Mouse (Mus musculus) thymus, postnatal 25 days (tissue): Measurements from ENCODE around the gene Auh.

Source experiments
- DNase-seq: peaks from one replicate; pipeline ENCODE4 v3.0.0; 2022

Gene Auh

DNA sequence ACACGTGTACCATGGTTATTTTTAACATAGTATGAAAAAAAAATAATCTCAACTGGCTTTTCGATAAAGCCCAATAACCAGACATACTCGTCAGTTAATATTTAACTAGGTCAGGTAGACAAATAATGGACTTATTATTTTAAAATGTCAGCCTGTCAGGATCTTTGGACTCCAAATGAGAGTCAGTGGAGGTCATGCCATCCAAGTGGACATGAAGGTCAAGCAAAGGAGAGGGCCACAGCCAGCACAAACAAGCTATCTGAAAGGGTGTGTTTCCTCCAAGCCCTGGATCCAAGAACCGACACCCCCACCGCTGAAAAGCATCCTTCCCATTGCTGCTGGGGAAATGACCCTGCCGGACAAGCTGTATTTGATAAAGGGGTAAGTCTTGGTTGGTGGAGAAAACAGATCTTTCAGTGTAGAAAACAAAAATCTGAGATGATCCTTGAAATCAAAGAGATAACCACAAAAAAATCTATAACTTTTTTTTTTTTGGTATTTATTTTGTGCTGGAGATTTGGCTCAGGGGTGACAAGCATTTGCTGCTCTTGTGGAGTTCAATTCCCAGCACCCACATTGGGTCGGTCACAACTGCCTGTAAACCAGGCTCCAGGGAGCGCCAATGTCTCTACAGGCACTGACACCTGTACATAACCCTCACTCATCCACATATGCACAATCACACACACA is 96.9 kb downstream of the Auh start:
- no peak for DNase-seq

DNA sequence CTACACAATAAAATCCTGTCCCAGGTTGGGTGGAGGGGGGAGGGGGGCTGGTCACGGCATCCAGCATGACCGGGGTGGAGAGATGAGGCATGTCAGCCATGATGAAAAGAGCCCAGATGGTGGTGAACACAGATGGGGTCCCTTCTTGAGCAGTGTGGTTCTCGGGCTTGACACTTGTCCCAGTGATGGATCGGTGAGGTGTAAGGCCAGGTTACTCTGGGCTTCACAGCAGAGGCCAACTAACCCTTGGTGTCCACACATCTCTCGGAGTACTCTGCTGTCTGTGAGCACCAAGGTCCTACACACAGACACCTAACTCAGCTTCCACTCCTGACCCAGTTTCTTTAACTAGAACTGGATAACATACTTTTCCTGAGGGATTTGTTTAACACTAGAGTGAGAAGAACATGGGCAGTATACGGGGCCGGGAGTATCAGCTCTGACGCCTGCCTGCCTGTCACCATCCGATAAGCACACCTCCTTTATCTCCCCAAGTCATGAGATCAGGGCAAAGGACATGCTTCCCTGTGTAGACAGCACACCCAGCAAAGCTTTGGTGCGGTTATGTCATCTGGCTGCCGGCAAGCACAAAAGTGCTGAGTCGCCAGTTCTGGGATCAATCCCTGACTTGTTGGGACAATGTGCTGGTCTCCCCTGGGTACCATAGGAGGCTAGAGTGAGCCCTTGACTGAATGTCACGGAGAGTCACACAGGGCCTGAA is 98.3 kb downstream of the Auh start:
- DNase-seq: no peak

DNA sequence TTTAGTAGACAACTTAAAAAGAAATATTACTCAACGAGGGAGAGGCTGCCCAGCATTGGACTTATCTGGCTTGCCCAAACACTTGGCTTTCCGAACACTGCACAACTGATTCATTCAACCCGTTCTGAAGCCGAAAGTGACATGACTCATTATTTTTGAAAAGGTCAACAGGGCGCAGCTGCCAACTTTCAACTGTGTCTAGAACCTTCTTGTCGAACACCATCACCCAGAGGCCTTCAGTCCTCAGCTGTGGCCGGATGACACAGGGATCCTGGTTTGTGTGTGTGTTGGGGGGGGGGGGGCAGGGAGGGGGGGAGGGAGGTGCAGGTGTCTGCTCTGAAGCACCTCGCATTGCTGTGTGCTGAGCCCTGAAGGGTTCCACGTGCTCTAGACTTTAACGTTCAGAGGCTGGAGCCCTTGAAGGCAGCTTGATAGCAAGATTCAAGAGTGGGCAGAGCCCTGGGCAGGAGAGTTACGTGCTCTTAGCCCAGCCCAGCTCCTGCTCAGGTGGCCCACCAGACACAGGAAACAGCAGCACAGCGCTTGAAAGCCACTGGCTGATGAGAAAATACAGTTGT is 100.4 kb downstream of the Auh start:
- peak; percentile 44 for DNase-seq

DNA sequence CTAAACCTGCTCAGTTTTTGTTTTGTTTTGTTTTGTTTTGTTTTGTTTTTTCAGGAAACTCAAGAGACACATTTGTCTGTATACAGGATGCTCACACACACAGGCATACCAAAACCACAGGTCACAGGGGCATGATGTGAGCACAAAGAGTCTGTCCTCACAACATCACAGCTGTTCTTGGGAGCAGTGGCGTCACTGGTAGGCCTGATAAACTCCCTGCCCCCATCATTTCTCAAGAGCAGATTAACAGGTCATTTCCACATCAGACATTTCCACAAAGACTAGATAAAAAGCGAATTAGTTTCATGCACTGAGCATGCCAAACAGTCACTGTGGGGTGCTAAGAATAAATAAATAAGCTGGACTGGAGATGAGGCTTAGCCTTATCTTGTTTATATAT is 101.3 kb downstream of the Auh start:
- DNase-seq: no peak

DNA sequence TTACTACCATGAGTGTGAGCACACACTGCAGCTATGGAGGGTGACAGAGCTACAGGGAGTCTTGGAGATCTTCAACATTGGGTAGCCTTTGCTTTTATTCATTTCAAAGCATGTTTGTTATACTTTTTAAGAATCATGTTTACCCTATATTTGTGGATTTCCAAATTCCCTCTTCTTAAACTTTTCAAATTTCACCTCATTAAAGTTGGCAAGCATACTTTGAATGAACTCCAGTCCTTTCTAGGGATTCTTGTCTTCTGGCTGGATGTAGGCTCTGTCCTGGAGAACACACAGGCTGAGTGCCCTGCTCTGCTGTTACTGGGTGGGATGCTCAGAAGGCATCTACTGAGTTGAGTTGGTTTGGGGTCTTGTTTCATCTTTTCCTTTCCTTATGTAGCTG is 102.8 kb downstream of the Auh start:
- DNase-seq: no peak

DNA sequence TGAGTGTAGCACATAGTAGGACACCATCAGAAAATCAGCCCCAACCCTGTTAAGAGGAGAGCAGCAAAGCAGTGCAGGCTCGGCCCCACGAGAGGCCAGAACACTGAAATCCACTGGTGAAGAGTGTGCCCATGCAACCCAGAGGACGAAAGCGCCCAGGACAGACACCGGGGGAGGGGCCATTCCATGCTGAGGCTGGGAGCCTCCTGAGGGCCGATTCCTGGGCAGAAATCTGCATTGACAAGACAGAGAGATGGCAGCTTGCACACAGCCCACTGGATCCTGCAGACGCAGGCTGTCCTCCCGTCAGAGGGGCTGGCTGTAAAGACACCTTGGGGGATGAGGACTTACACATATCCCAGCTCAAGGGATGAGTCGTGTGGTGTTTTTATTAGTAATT is 104.7 kb downstream of the Auh start:
- DNase-seq: no peak

DNA sequence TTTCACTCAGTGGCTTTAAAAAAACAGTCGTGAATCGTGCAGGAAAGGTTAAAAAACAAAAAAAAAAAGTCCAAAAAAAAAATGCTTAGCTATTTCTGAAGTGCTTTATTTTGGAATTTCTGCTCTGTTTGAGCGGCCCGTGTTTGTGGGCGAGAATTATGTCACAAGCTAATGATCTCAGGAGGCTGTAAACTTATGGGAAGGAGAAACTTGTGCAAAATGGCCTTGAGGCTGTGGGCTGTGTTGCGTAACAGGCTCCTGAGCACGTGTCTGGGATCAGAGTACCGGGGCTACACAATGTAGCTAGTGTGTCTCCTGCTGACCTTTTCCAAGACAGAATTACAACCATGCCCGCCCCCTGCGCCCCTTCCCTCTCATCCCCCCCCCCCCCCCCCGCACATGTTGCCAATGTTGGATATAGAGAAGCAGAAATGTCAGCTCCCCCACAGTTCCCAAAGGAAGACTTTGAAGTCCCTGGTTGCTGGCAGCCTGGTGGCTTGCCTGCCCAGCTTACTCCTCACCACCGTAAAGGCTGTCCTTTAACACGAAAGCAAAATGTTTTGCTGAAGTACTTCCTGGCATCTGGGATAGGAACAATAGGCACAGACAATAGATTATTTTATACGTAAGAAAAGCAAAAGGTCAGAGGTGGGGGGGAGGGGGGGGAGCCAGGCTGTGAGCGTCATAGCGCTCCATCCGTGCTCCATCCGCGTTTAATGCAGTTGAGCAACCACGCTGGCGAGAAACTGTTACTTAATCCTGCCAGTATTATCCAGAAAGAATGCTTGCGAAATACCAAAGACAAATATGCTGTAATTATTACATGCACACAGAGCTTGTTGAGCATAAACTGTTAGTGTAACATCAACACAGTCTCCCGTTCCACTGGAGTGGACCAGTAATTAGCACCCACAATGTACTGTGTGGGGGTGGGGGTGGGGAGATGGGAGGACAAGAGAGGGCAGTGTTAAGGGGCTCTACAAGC is 107.0 kb downstream of the Auh start:
- DNase-seq: no peak

DNA sequence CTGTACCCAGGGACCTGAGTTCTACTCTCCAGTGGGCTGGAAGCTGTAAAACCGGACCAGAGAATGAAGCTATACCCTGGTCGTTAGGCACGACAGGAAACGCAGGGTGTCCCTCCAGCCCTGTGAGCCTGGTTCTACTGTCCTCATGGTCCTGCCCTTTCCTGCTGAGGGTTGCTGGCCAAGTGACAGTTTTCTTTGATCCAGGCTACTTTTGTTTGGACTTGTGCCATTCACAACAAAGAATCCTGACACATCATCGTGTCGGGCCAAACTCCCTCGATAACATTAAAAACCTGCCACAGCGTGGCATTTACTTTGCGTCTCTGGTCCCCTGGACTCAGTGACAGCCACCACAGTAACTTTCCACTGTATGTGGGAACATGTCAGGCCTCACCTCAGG is 107.9 kb downstream of the Auh start:
- DNase-seq: no peak

DNA sequence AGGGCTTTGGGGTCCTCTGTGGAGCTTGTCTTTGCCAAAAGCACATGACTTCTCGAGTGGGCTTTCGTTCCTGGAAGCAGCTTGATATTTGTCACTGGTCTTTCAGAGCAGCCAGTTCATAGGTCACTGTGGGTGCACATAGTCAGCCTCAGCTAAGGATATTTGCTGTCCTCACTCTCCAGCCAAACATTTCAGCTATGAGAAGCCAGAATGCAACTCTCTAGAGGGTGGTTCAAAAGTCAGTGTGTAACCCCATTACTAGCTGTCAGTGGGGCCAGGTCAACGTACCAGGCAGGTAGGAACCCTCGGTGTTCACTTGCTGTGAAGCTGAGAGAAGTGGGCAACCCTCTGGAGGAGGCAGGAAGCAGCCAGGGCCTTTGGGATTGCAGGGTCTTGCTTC is 109.6 kb downstream of the Auh start:
- no peak for DNase-seq

DNA sequence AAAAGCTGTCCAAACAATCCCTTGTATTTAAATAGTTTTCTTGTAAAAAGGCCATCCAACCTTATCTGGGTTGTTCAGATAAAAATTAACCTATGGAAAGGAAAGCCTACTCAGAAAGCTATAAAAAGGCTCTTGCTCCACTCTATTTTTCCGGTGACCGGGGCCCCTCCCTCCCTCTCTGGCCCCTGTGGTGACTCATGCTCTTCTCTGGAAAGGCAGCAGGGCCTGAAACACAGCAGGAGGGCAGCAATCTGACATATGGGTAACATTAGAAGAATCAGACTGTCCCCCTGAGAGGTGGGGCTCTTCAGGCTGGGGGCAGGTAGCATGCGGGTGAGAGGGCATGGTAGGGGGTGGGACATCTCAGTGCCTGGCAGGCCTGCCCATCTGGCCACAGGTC is 110.7 kb downstream of the Auh start:
- no peak for DNase-seq

DNA sequence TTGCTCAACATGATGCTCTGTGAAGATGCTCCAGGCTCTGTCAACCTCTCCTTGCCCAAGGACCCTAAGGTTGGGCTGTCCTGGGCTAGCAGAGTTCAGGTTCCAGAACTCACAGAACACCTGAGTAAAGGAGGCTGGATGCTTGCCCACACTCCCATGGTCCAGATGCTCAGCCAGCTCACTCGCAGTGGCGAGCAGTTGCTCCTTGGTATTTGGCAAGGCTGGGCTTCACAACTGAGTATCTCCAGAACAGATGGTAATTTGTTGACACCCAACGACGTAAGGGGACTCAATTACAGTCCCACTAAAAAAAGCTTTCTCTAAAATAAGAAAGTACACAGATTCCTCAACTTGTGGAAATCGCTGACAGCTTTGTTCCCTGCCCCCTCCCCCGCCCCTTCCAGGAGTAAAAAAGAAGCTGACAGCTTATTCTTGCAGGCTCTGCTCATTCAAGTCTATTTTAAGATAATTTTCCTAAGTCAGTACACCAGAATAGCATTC is 111.4 kb downstream of the Auh start:
- no peak for DNase-seq

DNA sequence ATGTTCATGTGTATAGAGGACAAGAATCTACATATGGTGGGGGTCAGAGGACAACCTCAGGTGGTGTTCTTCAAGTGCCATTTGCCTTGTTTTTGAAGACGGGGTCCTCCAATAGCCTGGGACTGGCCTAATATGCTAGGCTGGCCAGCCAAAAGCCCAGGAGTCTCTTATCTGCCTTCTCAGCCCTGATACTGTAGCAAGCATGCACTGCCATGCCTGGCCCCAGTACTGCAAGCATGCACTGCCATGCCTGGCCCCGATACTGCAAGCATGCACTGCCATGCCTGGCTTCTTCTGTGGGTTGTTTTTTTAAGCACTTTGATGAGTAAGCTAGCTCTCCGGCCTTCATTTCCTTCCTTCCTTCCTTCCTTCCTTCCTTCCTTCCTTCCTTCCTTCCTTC is 115.7 kb downstream of the Auh start:
- DNase-seq: no peak

DNA sequence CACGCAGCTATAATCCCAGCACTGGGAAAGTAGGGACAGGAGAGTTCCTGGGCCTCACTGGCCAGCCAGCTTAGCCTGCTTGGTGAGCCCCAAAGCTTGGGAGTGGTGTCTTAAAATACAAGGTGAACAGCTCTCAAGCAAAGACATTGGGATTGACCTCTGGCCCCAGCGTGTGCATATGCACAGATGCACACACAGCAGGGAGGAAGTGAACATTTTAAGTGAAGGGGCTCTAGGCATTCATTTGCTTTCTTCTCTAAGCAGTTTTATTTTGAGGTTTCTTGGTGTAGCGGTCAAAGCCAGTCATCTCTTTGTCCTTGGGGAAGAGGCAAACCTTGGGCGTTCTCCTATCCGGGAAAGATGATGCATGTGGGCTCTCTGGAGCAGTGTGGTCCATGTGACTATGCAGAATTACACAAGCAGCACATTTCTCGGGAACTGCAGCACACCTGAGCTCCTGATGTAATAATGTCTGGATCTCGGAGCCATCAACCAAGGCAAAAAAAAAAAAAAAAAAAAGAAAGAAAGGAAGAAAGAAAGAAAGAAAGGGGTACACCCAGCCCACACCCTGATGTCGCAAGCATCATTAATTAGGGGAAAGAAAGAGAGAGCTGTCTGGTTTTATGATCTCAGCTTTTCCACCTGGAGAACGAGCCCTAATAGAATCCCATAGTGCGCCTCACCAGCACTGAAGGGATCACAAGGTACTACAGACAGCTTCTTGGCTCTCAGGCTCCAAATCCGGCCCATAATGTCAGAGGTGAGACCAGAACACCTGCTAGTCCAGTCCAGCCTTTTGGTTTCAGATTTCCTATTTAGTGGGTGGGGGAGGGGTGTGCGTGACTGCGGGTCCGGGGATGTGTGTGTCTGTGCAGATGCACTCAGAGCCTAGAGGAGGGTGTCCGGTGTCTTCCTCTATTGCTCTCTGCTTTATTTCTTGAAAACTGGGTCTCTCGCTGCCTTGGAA is 116.6 kb downstream of the Auh start:
- no peak for DNase-seq

DNA sequence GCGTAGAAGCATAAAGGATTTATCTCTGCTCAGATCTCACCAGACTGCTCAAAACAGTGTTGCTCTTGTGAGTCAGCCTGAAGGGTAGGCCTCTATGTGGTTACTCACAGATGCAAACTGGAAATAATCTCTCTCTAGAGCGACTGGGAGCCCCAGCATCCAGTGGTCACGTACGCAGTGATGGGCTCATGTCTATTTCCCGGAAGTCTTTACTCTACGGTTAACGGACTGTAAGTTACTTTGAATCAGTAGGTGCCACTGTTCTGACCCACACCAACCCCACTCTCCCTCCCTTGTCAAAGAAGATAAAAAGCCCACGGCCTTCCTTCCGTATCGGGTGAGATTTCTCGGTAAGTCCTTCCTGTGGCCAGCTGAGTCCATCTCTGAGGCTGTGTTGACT is 121.8 kb downstream of the Auh start:
- no peak for DNase-seq

DNA sequence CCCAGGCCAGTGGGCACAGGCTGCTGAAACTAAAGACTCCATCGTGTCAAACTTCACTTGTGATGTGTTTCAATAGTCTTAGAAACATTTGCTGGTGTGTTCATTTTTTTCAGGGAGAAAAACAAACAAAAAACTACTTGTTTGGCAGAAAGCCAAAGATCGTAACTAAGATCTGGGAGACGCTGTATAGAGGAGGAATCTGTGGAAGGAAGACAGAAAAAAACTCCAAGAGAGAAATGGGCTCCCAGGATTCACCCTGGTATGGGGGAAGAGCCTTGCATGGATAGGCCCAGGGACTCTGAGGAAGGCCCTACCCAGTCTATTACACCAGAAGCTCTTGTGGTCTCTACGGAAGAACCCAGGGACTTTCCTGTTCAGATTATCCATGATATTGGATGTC is 123.5 kb downstream of the Auh start:
- DNase-seq: no peak

DNA sequence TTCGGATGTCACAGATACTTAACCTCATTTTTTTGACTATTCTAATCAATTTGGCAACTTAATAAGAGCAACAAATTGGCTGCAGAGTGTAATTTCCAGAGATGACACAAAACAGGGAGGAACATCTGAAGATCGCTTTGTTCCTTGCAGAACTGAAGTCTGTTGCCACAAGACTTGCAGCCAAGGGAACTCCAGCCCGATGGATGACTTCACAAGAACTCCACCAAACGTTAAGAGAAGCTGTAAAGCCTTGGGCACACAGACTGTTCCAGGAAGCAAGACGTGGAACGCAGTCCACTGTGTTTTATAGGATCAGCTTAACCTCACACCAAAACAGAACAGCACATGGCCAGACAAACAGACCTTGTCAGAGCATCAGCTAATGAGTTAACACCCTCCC is 123.9 kb downstream of the Auh start:
- DNase-seq: no peak

DNA sequence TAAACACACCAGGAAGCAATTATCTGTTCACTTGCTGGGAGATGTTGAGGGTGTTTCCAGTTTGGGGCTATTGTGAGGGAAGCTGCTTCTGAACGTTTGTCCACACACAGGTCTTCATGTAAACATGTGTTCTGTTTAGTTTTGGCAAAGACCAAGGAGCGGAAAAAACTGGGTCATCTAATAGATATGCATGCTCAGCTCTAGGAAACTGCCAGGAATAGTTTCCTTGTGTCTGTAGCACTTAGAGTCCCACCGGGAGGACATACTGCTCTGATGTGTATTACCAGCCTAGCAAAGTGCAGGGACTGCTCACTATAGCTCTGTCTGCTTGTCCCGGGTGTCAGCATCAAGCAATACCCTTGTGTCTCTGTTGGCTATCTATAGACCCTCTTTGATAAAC is 127.0 kb downstream of the Auh start:
- DNase-seq: no peak

DNA sequence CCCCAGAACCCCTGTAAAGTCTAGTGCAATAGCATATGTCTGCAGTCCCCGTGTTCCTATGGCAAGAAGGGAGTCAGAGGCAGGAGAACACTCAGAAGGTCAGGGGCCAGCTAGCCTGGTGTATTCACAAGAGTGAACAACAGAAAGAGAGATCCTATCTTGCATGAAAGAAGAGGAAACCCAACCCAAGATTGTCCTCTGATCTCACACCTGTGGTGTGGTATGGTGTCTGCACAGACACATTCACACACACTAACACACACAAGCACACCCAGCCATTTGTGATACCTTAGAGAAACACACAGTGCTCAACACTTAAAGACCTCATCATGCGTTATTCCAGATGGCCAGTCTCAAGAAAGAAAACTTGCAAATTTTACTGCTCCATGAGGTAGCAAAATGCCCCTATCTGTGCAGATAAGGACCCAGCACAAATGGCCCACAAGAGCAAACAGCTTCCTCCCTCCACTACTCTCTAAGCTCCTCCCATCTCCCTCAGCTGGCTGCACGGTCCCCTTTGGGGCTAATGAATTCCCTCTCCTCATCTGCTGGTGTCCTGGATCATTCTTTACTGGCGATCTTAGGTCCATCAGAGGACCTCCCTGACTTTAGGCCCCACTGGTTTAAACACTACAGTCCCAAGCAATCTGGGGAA is 128.7 kb downstream of the Auh start:
- peak; percentile 54 for DNase-seq

DNA sequence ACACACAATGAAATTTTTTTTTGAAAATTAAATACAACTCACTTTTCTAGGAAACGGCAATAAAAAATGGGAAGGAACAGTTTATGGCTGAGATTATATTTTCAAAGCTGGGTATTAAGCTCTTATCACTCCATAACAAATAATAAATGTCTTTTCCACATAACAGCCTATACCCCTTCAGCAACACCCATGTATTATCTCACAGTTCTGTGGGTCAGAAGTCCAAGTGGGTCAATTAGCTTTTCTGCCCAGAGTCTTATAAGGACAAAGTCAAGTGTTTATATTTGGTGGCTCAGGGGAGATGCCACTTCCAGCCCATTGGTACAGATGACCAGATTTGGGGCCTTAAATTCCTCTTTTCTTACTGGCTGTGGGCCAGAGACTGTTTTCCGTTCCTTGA is 129.4 kb downstream of the Auh start:
- no peak for DNase-seq

DNA sequence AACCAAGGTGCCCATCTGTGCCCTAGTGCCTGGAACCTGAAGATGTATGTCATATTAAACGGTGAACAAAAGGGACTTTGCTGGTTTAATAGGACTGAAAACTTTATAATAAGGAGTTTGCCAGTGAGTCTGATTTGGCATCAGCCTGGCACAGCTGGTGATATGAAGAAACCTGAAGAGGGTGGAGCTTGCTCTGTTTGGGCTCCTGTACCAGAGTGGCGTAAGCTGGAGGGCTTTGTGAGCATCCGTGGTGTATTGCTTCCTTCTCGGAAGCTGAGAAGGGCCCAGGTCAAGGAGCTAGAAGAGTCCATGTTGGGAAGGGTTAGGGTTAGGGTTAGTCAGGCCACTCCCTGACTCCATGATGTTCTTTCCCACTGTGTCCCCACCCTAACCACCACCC is 135.2 kb downstream of the Auh start:
- DNase-seq: no peak

DNA sequence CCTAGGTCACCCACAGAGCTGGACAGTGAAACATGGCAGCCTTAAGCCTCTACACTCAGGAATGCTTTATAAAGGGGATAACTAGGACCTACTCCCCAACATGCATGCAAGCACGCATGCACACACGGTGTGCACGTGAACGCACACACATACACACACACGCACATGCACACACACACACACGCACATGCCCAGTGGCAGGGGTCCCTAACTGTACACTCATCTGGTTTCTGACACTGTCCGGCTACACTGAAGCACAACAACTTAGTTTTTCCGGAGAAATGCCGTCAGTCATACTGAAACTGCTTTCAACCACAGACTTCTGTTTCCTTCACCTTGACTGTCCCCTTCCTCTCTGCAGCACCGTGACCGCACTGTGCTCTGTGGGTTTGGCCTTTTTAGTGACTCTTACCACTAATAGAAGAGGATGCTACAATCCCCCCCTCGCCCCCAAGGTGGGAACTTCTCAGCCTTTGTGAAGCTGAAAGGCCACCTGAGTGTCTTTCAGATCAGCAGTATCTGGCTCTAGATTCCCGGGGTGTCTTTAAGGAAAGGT is 136.0 kb downstream of the Auh start:
- no peak for DNase-seq
